Mouse (Mus musculus) thymus, adult 2 months (tissue): ENCODE measurements around the gene Mif.

Source experiments
- CTCF ChIP-seq: fragments of 200-500 bp; IDR thresholded peaks from 2 replicates; pipeline ENCODE4 v1.5.1; 2012; ENCODE audit warnings: mild to moderate bottlenecking, control low read depth, low read length, moderate library complexity, borderline replicate concordance; ENCODE audit not compliant: control insufficient read depth, poor library complexity, insufficient read depth; ENCODE audit errors: extremely low read depth
- POLR2A ChIP-seq: fragments of 200-500 bp; IDR thresholded peaks from 2 replicates; pipeline ENCODE4 v1.6.1; 2012; ENCODE audit warnings: mild to moderate bottlenecking, low read length, control low read depth, moderate library complexity; ENCODE audit not compliant: control insufficient read depth, poor library complexity, insufficient read depth; ENCODE audit errors: extremely low read depth

DNA sequence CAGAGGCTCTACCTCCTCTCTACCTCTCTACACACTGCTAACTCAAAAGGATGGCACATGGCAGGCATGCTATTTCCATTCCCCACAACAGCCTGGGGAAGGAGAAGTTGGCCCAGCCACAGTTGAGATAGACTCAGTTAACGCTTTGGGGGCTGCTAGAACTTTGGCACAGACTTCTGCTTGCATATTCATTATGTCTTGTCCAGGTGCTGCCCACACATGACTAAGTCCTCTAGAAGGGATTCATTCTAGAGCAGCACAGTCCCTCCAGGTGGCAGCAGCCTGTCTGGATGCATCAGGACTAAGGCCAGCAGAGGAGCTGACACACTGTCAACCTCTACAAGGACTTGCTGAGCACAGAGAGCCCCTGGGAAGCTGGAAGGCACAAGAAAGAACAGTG lies 36.2 kb upstream of the Mif start:
- TF ChIP-seq CTCF (no peak), POLR2A (no peak)
